Mouse (Mus musculus): ENCODE results near the gene Setd6. TPM values are rescaled to one million over a fixed set of nuclear protein-coding genes. Genes with fewer than 3 reads are reported as not detected.

Setd6 gene
- polyA plus RNA-seq, 1 experiment from 2014 or later: 14.0 TPM

DNA sequence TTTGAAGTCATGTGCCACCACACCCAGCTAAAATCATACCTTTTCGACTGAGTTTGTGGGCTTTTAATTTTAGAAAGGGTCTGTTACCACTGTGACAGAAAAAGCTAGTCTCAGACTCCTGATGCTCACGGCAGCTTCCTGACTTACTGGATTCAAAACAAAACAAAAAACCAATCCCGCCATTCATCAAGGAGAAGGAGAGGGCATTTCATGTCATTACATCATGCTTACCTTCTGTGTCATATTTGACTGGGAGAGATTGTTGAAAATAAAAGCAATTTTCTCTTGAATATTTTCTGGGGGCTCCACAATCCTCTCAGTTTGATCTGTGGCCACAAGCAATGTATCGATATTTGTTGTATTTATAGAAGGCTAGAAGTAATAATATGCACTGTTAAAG lies 32.3 kb downstream of the Setd6 start:
- H3K9ac ChIP-seq (replicated peaks): no peak overlapping the region
- H3K4me1 ChIP-seq (ENCODE audit: insufficient read depth): no peaks in the 10 kb centered on the region
- TF ChIP-seq EP300 (IDR thresholded peaks at IDR 0.05; ENCODE audit: low read depth) (no peak), CTCF (IDR thresholded peaks at IDR 0.05; ENCODE audit: low read depth) (no peak)
- H3K4me3 ChIP-seq (ENCODE audit: low read depth, low read length): no peak overlapping the region
- 86% methylated on average over 4 of the region's 4 CpGs for WGBS (ENCODE audit: insufficient replicate concordance)
- H3K36me3 ChIP-seq (replicated peaks; ENCODE audit: insufficient read depth, low read length): peaks cover 87% of the 10 kb centered on the region
- ATAC-seq: no peak
- H3K4me2 ChIP-seq (ENCODE audit: low read depth, low read length): no peak overlapping the region
- no peak for DNase-seq
- no peaks in the 10 kb centered on the region for H3K9me3 ChIP-seq (ENCODE audit: low read length)
- no peaks in the 10 kb centered on the region for H3K27me3 ChIP-seq (ENCODE audit: insufficient read depth, low read length)
- H3K27ac ChIP-seq (ENCODE audit: low read depth): no peak overlapping the region

DNA sequence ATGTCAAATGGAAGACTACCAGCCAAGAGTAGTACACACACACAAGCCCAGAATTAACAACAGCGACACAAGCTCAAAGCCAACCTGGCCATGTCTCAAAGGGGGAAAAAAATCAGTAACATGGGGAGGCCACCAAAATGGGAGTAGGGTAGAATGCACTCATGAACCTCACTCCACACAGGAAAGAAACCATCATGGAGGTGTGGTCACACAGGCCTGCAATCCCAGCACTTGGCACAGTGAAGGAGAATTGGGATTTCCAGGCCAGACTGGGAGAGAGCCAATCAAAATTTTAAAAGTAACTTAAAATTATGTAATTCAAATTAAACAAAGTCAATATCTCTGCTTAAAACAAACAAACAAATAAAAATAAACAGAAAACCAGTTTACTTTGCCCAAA lies 36.2 kb downstream of the Setd6 start:
- H3K9me3 ChIP-seq (ENCODE audit: low read length): no peaks in the 10 kb centered on the region
- H3K27me3 ChIP-seq (ENCODE audit: insufficient read depth, low read length): no peaks in the 10 kb centered on the region
- H3K4me2 ChIP-seq (ENCODE audit: low read depth, low read length): no peak overlapping the region
- H3K4me1 ChIP-seq (ENCODE audit: insufficient read depth): no peaks in the 10 kb centered on the region
- peaks cover 85% of the 10 kb centered on the region for H3K36me3 ChIP-seq (replicated peaks; ENCODE audit: insufficient read depth, low read length)
- DNase-seq (no peak), ATAC-seq (no peak)
- no peak for TF ChIP-seq EP300 (IDR thresholded peaks at IDR 0.05; ENCODE audit: low read depth)
- TF ChIP-seq CTCF (IDR thresholded peaks at IDR 0.05; ENCODE audit: low read depth): no peak
- H3K4me3 ChIP-seq (ENCODE audit: low read depth, low read length): no peak overlapping the region
- H3K9ac ChIP-seq (replicated peaks): no peak overlapping the region
- 100% methylated on average over 1 of the region's 1 CpGs for WGBS (ENCODE audit: insufficient replicate concordance)
- no peak overlapping the region for H3K27ac ChIP-seq (ENCODE audit: low read depth)

DNA sequence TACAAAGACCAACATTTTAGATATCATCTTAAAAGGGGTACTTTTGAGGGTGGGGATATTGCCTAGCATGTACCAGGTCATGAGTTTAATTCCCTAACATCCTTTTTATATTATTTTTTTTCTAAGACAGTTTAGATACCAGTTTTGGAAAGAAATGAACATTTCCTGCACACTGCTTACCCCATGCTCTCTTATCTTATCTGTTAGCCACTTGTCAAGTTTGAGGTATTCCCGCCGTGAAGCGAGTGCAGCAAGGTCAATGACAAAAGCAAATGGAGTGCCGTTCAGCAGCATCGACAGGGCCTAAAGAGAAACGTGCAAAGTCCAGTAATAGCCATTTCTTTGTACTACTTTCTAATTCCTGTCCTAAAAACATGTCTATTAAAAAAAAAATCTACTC lies 44.6 kb downstream of the Setd6 start:
- Histone ChIP-seq H3K4me1 (ENCODE audit: insufficient read depth) (no peaks in the 10 kb centered on the region), H3K4me3 (ENCODE audit: low read depth, low read length) (no peak overlapping the region), H3K4me2 (ENCODE audit: low read depth, low read length) (no peak overlapping the region), H3K27ac (ENCODE audit: low read depth) (no peak overlapping the region), H3K36me3 (replicated peaks; ENCODE audit: insufficient read depth, low read length) (peaks cover 87% of the 10 kb centered on the region), H3K27me3 (ENCODE audit: insufficient read depth, low read length) (no peaks in the 10 kb centered on the region), H3K9me3 (ENCODE audit: low read length) (no peaks in the 10 kb centered on the region), H3K9ac (replicated peaks) (no peak overlapping the region)
- WGBS (ENCODE audit: insufficient replicate concordance): 14% methylated on average over 6 of the region's 6 CpGs
- no peak for ATAC-seq
- DNase-seq: no peak
- TF ChIP-seq EP300 (IDR thresholded peaks at IDR 0.05; ENCODE audit: low read depth) (no peak), CTCF (IDR thresholded peaks at IDR 0.05; ENCODE audit: low read depth) (no peak)

DNA sequence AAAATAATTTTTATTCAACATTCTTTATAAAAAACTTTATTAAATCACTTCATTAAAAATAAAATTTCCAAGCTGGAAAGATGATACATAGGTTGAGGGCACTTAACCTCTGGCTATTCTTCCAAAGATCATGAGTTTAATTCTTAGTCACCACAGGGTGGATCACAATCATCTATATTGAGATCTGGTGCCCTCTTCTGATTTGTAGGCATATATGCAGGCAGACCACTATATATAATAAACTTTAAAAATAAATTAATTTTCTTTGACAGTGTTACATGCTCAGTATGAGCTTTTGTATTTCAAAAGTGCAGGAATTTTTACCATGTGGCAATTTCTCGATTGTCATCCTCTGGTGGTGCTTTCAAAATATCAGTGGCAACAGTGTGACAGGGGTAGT lies 48.5 kb downstream of the Setd6 start:
- peaks cover 89% of the 10 kb centered on the region for H3K36me3 ChIP-seq (replicated peaks; ENCODE audit: insufficient read depth, low read length)
- 80% methylated on average over 1 of the region's 1 CpGs for WGBS (ENCODE audit: insufficient replicate concordance)
- H3K27me3 ChIP-seq (ENCODE audit: insufficient read depth, low read length): no peaks in the 10 kb centered on the region
- H3K9me3 ChIP-seq (ENCODE audit: low read length): no peaks in the 10 kb centered on the region
- no peak for ATAC-seq
- no peak for DNase-seq
- TF ChIP-seq CTCF (IDR thresholded peaks at IDR 0.05; ENCODE audit: low read depth) (no peak), EP300 (IDR thresholded peaks at IDR 0.05; ENCODE audit: low read depth) (no peak)
- H3K27ac ChIP-seq (ENCODE audit: low read depth): no peak overlapping the region
- no peak overlapping the region for H3K4me2 ChIP-seq (ENCODE audit: low read depth, low read length)
- no peak overlapping the region for H3K9ac ChIP-seq (replicated peaks)
- H3K4me1 ChIP-seq (ENCODE audit: insufficient read depth): no peaks in the 10 kb centered on the region
- no peak overlapping the region for H3K4me3 ChIP-seq (ENCODE audit: low read depth, low read length)

Small RNA genes within 50 kb of the gene (microRNA-seq; reads per million reads assigned to microRNA genes)
- gene Mir7073: 2.0 reads per million

Other genes starting within 250 kb of the Setd6 start
- 3.8 and 4.7 TPM in 2 replicates for gene Csnk2a2, start 225.8 kb upstream of the Setd6 start, polyA plus RNA-seq (2015; fragmentation: Nextera tagmentation; extraction: Ambion mirVana)
- not detected in 2 replicates for gene Ccdc113, start 181.8 kb upstream of the Setd6 start, polyA plus RNA-seq (2015; fragmentation: Nextera tagmentation; extraction: Ambion mirVana)
- gene Prss54, start 139.5 kb upstream of the Setd6 start, polyA plus RNA-seq (2015; fragmentation: Nextera tagmentation; extraction: Ambion mirVana): not detected in 2 replicates
- gene Gins3, start 82.4 kb upstream of the Setd6 start, polyA plus RNA-seq (2015; fragmentation: Nextera tagmentation; extraction: Ambion mirVana): 3.9 and 5.1 TPM in 2 replicates
- 0.48 and 0.92 TPM in 2 replicates for gene Ndrg4, start 38.9 kb upstream of the Setd6 start, polyA plus RNA-seq (2015; fragmentation: Nextera tagmentation; extraction: Ambion mirVana)
- 11.6 and 16.0 TPM in 2 replicates for gene Cnot1, start 91.6 kb downstream of the Setd6 start, polyA plus RNA-seq (2015; fragmentation: Nextera tagmentation; extraction: Ambion mirVana)
- 281 and 290 TPM in 2 replicates for gene Sap18b, start 109.5 kb downstream of the Setd6 start, polyA plus RNA-seq (2015; fragmentation: Nextera tagmentation; extraction: Ambion mirVana)
- gene Slc38a7, start 137.7 kb downstream of the Setd6 start, polyA plus RNA-seq (2015; fragmentation: Nextera tagmentation; extraction: Ambion mirVana): 7.0 and 9.4 TPM in 2 replicates
- 299 and 308 TPM in 2 replicates for gene Got2, start 172.7 kb downstream of the Setd6 start, polyA plus RNA-seq (2015; fragmentation: Nextera tagmentation; extraction: Ambion mirVana)